Mouse (Mus musculus) layer of hippocampus, postnatal 25 days (tissue): ENCODE data around the gene Dync1i2. TPM values are rescaled to one million over a fixed set of nuclear protein-coding genes. Genes with fewer than 3 reads are reported as not detected.
A peak's percentile ranks its signal among the peaks of the same experiment; 100 is the strongest.

Source experiments
- DNase-seq, 2 experiments: peaks; one replicate each; pipeline ENCODE4 v3.0.0; 2022; ENCODE audit warnings: mixed read lengths in 2 of 2, low spot score in 1 of 2; ENCODE audit errors: extremely low spot score in 1 of 2
- total RNA-seq, 2 experiments: library from RNA; stranded (reverse); gene quantifications; 2 replicates each; pipeline ENCODE4 v1.2.3; 2021

The Dync1i2 gene
- total RNA-seq: 100 to 1,000 TPM; 124 to 137 TPM

DNA sequence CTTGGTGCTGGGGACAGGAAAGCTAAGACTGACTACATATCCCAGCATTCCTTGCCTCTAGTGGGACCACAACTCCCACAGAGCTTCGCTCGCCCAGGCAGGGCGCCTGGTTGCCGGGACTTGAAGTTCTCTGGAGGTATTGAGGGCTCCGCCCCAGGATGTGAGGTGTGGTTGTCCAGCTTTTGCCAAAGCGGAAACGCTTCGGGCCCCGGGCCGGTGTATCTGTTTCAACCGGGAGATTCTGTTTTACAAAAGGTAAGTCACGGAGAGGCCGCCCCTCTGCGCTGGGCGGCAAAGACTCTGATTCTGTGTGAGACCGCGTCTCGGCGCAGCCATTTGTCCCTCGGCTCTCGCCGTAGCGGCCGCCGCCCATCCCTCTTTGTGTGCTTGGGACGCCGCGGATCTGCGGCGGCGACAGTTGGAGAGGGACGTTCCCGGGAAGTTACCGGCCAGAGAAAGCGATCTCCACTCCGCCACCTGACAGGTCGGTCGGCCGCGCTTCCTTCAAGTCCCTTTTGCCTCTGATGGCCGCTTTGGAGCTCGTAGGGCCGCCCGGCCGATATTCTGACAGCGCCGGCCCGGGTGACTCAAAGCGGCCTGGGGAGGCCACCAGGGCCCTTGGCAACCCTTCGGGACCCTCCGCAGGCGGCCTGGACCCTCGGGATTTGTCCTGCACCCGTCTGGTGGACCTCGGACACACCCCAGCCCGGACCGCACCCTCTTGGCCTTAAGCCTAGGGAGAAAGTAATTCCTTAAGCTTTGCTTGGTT lies at the start of gene Dync1i2:
Gene Dync1i2, plus strand, starts transcription at position 116 of the 769 bp plus-strand sequence.
- peak; percentile 73 to 86 for DNase-seq

GRCm38 (mm10) chr2:71162831-71163621 lies 48.5 kb upstream of the Dync1i2 start:
- DNase-seq: no peak

DNA sequence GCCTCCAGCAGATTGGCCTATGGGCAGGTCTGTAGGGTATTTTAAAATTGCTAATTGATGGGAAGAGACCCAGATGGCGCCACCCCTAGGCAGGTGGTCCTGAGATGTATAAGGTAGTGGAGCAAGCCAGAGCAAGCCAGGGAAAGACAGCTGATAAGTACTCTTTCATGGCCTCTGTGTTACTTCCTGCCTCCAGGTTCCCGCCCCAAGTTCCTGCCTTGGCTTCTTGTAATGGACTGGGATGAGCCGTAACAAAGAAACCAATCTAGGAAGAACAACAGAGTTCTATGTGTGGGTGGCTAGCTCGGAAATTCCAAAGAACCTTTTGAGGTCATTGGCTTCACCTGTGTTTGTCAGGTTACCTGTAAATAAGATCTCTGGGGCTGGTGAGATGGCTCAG lies 44.3 kb upstream of the Dync1i2 start:
- no peak for DNase-seq

DNA sequence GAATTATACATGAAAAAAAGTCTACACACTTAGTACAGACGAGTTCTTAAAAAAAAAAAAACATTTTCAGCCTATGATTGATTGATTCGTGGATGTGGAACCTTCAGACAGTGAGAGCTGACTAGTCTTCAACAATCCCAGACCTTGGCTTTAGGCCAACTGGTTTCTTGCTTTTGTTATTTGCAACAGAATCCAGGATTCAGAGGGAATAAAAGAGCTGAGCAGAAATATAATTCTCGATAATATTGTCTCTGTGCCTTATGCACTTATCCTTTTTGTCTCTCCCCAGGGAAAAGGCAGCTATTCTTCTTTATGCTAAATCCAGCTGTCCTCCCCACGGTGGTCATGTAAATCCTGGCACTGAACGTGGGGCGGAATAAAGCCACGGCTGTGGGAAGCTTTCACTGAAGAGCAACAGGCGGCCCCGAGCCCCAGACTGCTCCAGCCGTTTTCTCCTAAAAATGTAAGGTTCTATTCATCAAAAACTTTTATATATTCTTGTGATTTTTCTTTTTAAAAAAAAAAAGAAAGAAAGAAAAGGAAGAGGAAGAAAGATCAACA lies 43.0 kb upstream of the Dync1i2 start:
- no peak for DNase-seq

GRCm38 (mm10) chr2:71173031-71173430 lies 38.5 kb upstream of the Dync1i2 start:
- no peak for DNase-seq

- no peak for DNase-seq
Measured at GRCm38 (mm10) chr2:71176329-71177249, 34.9 kb upstream of the Dync1i2 start.

DNA sequence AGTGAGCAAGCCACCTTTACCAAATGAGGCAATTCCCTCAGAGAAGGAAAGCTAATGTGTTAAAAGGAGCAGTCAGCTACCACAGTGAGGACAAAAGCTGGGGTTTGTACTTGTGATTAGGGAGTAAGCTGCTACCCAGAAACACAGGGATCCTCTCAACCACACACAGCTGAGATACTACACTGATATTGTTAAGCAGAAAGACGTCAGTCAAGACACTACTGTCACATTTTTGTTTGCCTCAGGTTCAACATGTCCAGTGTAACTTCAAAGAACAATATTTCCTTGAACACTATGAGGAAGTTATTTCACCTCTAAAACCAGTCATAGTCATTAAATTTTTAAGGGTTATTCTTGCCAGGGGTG lies 34.3 kb upstream of the Dync1i2 start:
- no peak for DNase-seq

DNA sequence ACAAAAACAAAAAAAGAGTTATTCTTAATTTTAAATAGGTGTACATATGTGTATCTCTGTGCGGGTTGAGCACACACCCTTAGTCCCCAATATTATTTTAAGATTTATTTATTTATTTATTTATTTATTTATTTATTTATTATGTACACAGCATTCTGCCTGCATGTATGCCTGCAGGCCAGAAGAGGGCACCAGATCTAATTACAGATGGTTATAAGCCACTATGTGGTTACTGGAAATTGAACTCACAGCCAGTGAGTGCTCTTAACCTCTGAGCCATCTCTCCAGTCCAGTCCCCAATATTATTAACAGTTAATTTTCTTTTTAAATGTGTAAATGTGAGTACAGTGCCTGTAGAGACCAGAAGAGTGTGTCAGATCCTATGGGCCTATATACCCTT lies 33.7 kb upstream of the Dync1i2 start:
- no peak for DNase-seq

- DNase-seq: no peak
Measured at GRCm38 (mm10) chr2:71179716-71180115, 31.8 kb upstream of the Dync1i2 start.

GRCm38 (mm10) chr2:71180566-71181217 lies 30.8 kb upstream of the Dync1i2 start:
- DNase-seq: no peak

- no peak for DNase-seq
Measured at GRCm38 (mm10) chr2:71187950-71188349, 23.6 kb upstream of the Dync1i2 start.

DNA sequence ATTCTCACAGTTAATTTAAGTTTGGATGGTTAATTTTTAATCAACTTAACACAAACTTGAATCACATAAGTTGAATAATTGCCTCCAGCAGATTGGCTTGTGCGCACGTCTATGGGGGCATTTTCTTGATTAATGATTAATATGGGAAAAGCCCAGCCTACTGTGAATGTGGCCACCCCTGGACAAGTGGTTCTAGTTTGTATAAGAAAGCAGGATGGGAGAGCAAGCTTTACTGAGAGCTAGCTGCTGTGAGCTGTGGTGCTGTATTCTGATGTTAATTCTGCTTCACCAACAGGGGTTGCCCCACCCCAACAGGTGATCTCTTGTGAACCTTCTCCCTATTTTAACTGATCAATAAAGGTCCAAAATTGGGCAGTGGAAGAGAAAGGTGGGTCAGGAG lies 22.6 kb upstream of the Dync1i2 start:
- no peak for DNase-seq

- DNase-seq: no peak
Measured at GRCm38 (mm10) chr2:71191391-71192194, 19.9 kb upstream of the Dync1i2 start.

GRCm38 (mm10) chr2:71192195-71192807 lies 19.2 kb upstream of the Dync1i2 start:
- DNase-seq: no peak

GRCm38 (mm10) chr2:71194137-71194960 lies 17.2 kb upstream of the Dync1i2 start:
- no peak for DNase-seq

GRCm38 (mm10) chr2:71196947-71197346 lies 14.6 kb upstream of the Dync1i2 start:
- no peak for DNase-seq

GRCm38 (mm10) chr2:71198907-71199306 lies 12.6 kb upstream of the Dync1i2 start:
- DNase-seq: no peak

DNA sequence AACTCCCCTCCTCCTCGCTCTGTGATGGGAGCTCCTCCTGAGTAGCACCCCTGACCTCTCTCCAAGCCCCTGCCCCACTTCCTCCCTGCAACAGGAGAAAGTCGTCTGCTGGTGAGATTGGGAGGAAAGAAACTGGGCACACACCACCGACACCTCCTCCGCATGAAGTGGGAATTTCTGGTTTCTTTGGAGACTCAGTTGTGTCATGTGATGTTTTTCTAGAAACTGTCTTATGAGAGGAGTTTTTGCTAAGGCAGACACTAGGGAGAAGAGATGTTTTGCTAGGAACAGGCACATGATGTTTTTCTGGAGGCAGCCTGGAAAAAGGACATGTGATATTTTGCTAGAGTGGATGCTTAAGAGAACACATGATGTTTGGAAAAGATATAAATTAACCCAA lies 11.0 kb upstream of the Dync1i2 start:
- DNase-seq: no peak
